Mouse (Mus musculus): ENCODE data around the gene Rnf135. TPM values are rescaled to one million over a fixed set of nuclear protein-coding genes. Genes with fewer than 3 reads are reported as not detected.
A peak's percentile ranks its signal among the peaks of the same experiment; 100 is the strongest.
"Not testable (repeated sequence)": the region's sequence is repeated elsewhere in the genome, so short reads cannot be mapped to it uniquely, and the experiment has no call there.

The Rnf135 gene
- total RNA-seq, 1 experiment from 2014 or later, result 21.7 TPM

- no peak for DNase-seq
Observed at GRCm38 (mm10) chr11:80163362-80164116, 20.1 kb upstream of the Rnf135 start.

- no peak for DNase-seq
Observed at GRCm38 (mm10) chr11:80164224-80164623, 19.4 kb upstream of the Rnf135 start.

- DNase-seq, result no peak
Observed at GRCm38 (mm10) chr11:80168121-80168520, 15.5 kb upstream of the Rnf135 start.

GRCm38 (mm10) chr11:80168611-80169249, 14.9 kb upstream of the Rnf135 start:
- DNase-seq, result no peak

GRCm38 (mm10) chr11:80169629-80170028, 14.0 kb upstream of the Rnf135 start:
- no peak for DNase-seq

- no peak for DNase-seq
Observed at GRCm38 (mm10) chr11:80170351-80170750, 13.3 kb upstream of the Rnf135 start.

- DNase-seq, result peak; percentile 70
Observed at GRCm38 (mm10) chr11:80171884-80172283, 11.8 kb upstream of the Rnf135 start.

- DNase-seq, result no peak
Observed at GRCm38 (mm10) chr11:80173963-80174670, 9.5 kb upstream of the Rnf135 start.

- DNase-seq, result no peak
Observed at GRCm38 (mm10) chr11:80176911-80177895, 6.4 kb upstream of the Rnf135 start.

GRCm38 (mm10) chr11:80178316-80178715, 5.3 kb upstream of the Rnf135 start:
- DNase-seq, result no peak

GRCm38 (mm10) chr11:80181021-80181749, 2.5 kb upstream of the Rnf135 start:
- DNase-seq, result no peak

- not testable (repeated sequence) for DNase-seq
Observed at GRCm38 (mm10) chr11:80183054-80183704, 472 bp upstream of the Rnf135 start.

GRCm38 (mm10) chr11:80184531-80185071, 950 bp downstream of the Rnf135 start:
- DNase-seq, result no peak

- not testable (repeated sequence) for DNase-seq
Observed at GRCm38 (mm10) chr11:80185441-80185976, 1.9 kb downstream of the Rnf135 start.

- DNase-seq, result no peak
Observed at GRCm38 (mm10) chr11:80190280-80190679, 6.6 kb downstream of the Rnf135 start.

GRCm38 (mm10) chr11:80193827-80194226, 10.2 kb downstream of the Rnf135 start:
- DNase-seq, result no peak

GRCm38 (mm10) chr11:80196351-80196750, 12.7 kb downstream of the Rnf135 start:
- no peak for DNase-seq

GRCm38 (mm10) chr11:80199316-80199715, 15.7 kb downstream of the Rnf135 start:
- no peak for DNase-seq

- DNase-seq, result no peak
Observed at GRCm38 (mm10) chr11:80199773-80200172, 16.1 kb downstream of the Rnf135 start.

- peak; percentile 35 for DNase-seq
Observed at GRCm38 (mm10) chr11:80200326-80200725, 16.7 kb downstream of the Rnf135 start.

All from adrenal gland, postnatal 25 days (tissue).